Mouse (Mus musculus): ENCODE measurements at regions not wholly inside any gene's neighbourhood (a gene's known extent, or its start where the extent isn't known, plus 50 kb on each side); places are given as distances from the start of the nearest gene placed in this dataset.

DNA sequence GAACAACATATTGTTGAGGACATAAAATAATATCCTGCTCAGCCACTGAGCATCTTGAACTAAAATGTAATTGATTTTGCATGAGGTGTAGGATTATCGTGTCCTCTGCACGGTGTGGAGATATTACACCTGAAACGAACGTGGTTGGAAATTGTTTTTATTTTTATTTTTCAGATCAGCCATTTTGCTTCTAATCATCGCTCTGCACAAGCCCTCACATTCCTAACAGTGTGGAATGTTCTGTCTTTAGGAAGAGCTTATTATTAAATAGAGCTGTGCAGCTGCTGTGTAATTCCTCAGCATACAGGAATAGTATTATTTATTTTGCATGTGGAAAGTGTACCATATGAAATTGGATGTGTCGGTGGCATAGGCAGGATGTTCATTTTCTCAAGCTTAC, 1014.3 kb downstream of the Adgrl2 start:
- H3K27ac ChIP-seq (ENCODE audit: low read depth, low read length) = no peak overlapping the region
- H3K27me3 ChIP-seq (replicated peaks; ENCODE audit: control insufficient read depth, insufficient read depth, low read length) = no peaks in the 10 kb centered on the region
- ATAC-seq = no peak
- no peak for TF ChIP-seq CTCF (IDR thresholded peaks at IDR 0.05; ENCODE audit: low read depth)
- 82% methylated on average over 6 of the region's 6 CpGs for WGBS
- H3K9ac ChIP-seq (ENCODE audit: low read depth, low read length) = no peak overlapping the region
- no peaks in the 10 kb centered on the region for H3K9me3 ChIP-seq (ENCODE audit: control insufficient read depth)
- H3K4me1 ChIP-seq (replicated peaks; ENCODE audit: control insufficient read depth, insufficient read depth, low read length) = no peaks in the 10 kb centered on the region
- no peak overlapping the region for H3K4me3 ChIP-seq (ENCODE audit: low read depth, low read length)
- H3K4me2 ChIP-seq (replicated peaks; ENCODE audit: low read depth) = no peak overlapping the region
- no peaks in the 10 kb centered on the region for H3K36me3 ChIP-seq (ENCODE audit: control insufficient read depth, insufficient read depth)

DNA sequence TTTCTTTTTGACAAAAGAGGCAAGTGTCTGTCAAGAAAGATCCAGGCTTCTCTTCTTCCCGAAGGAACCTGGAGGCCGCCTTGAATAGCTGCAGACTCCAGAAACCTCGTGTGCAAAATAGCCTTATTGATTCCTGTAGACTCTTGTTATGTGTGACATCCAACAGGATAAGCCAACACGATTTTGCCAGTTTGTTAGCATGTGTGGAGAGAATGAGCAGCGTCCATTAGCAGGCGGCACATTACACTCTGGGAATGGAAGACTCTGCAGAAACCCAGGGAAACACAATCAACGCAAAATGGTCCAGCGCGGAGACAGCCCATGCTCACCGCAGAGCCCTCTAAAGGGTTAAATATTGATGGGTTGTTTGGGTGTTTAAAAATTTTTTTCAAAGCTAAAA, 1014.9 kb downstream of the Adgrl2 start:
- Histone ChIP-seq H3K27me3 (replicated peaks; ENCODE audit: control insufficient read depth, insufficient read depth, low read length) (no peaks in the 10 kb centered on the region), H3K9ac (ENCODE audit: low read depth, low read length) (no peak overlapping the region), H3K4me2 (replicated peaks; ENCODE audit: low read depth) (no peak overlapping the region), H3K27ac (ENCODE audit: low read depth, low read length) (no peak overlapping the region), H3K4me3 (ENCODE audit: low read depth, low read length) (no peak overlapping the region), H3K9me3 (ENCODE audit: control insufficient read depth) (no peaks in the 10 kb centered on the region), H3K36me3 (ENCODE audit: control insufficient read depth, insufficient read depth) (no peaks in the 10 kb centered on the region), H3K4me1 (replicated peaks; ENCODE audit: control insufficient read depth, insufficient read depth, low read length) (no peaks in the 10 kb centered on the region)
- 90% methylated on average over 10 of the region's 10 CpGs for WGBS
- ATAC-seq = no peak
- TF ChIP-seq CTCF (IDR thresholded peaks at IDR 0.05; ENCODE audit: low read depth) = no peak

DNA sequence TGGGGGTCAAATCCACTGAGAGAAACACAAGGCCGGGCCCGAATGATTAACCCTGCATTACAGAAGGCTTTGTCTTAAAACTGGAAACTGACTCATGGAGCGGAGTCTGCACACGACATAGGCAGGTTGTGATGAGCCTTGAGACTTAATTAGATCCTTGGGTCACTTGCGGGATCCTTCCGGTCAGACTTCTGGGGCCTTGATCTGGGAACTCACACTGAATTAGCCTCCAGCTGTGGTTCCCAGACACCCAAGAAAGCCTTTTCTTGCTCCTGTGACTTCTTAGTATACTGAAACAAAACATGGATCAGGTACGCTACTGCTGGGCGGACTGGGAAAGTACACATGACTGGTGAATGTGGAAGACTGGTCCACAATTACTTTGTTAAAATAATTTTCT, 1015.8 kb downstream of the Adgrl2 start:
- Histone ChIP-seq H3K36me3 (ENCODE audit: control insufficient read depth, insufficient read depth) (no peaks in the 10 kb centered on the region), H3K9me3 (ENCODE audit: control insufficient read depth) (no peaks in the 10 kb centered on the region), H3K4me2 (replicated peaks; ENCODE audit: low read depth) (no peak overlapping the region), H3K4me3 (ENCODE audit: low read depth, low read length) (no peak overlapping the region), H3K9ac (ENCODE audit: low read depth, low read length) (no peak overlapping the region), H3K27ac (ENCODE audit: low read depth, low read length) (no peak overlapping the region), H3K4me1 (replicated peaks; ENCODE audit: control insufficient read depth, insufficient read depth, low read length) (no peaks in the 10 kb centered on the region), H3K27me3 (replicated peaks; ENCODE audit: control insufficient read depth, insufficient read depth, low read length) (no peaks in the 10 kb centered on the region)
- WGBS = 82% methylated on average over 8 of the region's 8 CpGs
- ATAC-seq = no peak
- TF ChIP-seq CTCF (IDR thresholded peaks at IDR 0.05; ENCODE audit: low read depth) = no peak

DNA sequence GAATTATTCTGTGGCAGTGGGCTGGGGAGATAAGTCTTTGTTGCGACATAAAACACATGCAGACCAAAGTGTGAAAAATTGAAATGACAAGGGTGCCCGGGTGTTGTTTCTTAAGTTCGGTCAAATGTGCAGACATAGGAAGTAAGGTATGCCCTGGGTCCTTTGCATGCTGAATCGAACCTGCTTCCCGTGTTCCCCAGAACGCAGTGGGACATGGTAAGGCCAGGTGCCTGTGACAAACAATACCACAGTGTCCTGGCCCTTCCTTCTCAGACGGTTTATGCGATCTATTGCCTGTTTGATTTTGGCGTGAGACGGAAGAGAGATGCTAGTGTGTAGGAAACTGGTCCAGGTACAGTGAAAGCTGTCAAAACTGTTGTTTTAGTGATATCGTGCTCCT, 1022.1 kb downstream of the Adgrl2 start:
- no peak for ATAC-seq
- WGBS = 89% methylated on average over 11 of the region's 11 CpGs

DNA sequence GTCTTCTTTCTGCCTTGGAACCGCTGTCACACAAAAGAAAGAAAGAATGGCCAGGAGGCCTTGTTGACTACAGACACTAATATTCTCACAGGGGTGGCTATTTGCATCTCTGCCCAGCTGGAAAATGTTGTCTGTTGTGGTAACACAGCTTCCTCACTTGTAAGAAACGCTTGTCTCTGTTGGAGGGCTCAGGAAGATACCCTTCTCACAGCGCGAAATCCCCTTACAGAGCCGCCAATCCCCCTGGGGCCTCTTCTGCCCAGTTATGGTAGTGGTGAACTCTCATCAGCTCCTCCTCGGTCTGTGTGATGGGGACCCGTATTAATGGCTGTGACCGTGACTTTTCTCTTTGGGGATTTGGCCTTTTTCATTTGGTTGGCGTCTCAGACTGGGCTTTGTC, 1022.5 kb downstream of the Adgrl2 start:
- 80% methylated on average over 9 of the region's 9 CpGs for WGBS
- Histone ChIP-seq H3K27me3 (replicated peaks; ENCODE audit: control insufficient read depth, insufficient read depth, low read length) (no peaks in the 10 kb centered on the region), H3K9ac (ENCODE audit: low read depth, low read length) (no peak overlapping the region), H3K4me3 (ENCODE audit: low read depth, low read length) (no peak overlapping the region), H3K4me2 (replicated peaks; ENCODE audit: low read depth) (no peak overlapping the region), H3K9me3 (ENCODE audit: control insufficient read depth) (no peaks in the 10 kb centered on the region), H3K27ac (ENCODE audit: low read depth, low read length) (no peak overlapping the region), H3K36me3 (ENCODE audit: control insufficient read depth, insufficient read depth) (no peaks in the 10 kb centered on the region), H3K4me1 (replicated peaks; ENCODE audit: control insufficient read depth, insufficient read depth, low read length) (no peaks in the 10 kb centered on the region)
- no peak for TF ChIP-seq CTCF (IDR thresholded peaks at IDR 0.05; ENCODE audit: low read depth)
- no peak for ATAC-seq

More for the DNA sequence above, 1022.1 kb downstream of the Adgrl2 start:
- TF ChIP-seq CTCF (IDR thresholded peaks at IDR 0.05; ENCODE audit: low read depth) = no peak
- Histone ChIP-seq H3K9me3 (ENCODE audit: control insufficient read depth) (no peaks in the 10 kb centered on the region), H3K4me3 (ENCODE audit: low read depth, low read length) (no peak overlapping the region), H3K4me1 (replicated peaks; ENCODE audit: control insufficient read depth, insufficient read depth, low read length) (no peaks in the 10 kb centered on the region), H3K4me2 (replicated peaks; ENCODE audit: low read depth) (no peak overlapping the region), H3K36me3 (ENCODE audit: control insufficient read depth, insufficient read depth) (no peaks in the 10 kb centered on the region), H3K27me3 (replicated peaks; ENCODE audit: control insufficient read depth, insufficient read depth, low read length) (no peaks in the 10 kb centered on the region), H3K9ac (ENCODE audit: low read depth, low read length) (no peak overlapping the region), H3K27ac (ENCODE audit: low read depth, low read length) (no peak overlapping the region)

DNA sequence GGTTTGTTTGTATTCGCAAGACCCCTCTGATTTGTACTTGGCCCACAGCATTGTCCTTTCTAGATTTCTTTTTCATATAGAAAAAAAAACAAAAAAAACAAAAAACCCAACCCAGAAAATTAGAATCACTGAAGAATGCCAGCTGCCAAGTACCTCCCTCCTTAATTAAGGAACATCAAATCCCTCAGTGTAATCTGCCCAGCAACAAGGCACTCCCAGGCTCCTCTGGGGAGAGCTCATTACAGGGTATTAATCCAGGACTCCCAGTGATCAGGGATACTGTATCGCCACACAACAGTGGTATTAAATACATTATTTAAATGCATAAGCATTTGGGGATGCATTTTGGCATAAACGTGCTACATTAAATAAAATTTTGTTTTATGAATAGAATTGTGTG, 1023.1 kb downstream of the Adgrl2 start:
- Histone ChIP-seq H3K27me3 (replicated peaks; ENCODE audit: control insufficient read depth, insufficient read depth, low read length) (no peaks in the 10 kb centered on the region), H3K4me2 (replicated peaks; ENCODE audit: low read depth) (no peak overlapping the region), H3K9ac (ENCODE audit: low read depth, low read length) (no peak overlapping the region), H3K4me3 (ENCODE audit: low read depth, low read length) (no peak overlapping the region), H3K9me3 (ENCODE audit: control insufficient read depth) (no peaks in the 10 kb centered on the region), H3K4me1 (replicated peaks; ENCODE audit: control insufficient read depth, insufficient read depth, low read length) (no peaks in the 10 kb centered on the region), H3K36me3 (ENCODE audit: control insufficient read depth, insufficient read depth) (no peaks in the 10 kb centered on the region), H3K27ac (ENCODE audit: low read depth, low read length) (no peak overlapping the region)
- no peak for ATAC-seq
- no peak for TF ChIP-seq CTCF (IDR thresholded peaks at IDR 0.05; ENCODE audit: low read depth)
- WGBS = 94% methylated on average over 3 of the region's 3 CpGs

DNA sequence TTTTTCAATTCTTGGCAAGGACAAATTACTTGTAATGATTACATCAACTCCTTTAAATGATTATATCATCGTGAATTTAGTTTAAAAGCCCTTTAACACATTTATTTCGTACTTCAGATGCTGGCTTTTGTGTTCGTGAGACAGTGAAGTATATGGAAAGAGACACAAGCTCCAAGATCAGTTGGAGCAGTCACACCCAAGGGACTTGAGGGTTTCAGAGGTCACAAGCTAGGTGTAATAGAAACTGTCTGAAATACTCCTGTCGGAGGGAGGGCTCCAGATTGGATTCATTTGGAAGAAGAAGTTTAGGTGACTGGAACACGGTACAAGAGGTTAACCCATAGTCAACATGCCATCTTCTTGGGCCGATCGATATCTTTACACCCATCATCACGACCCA, 1023.5 kb downstream of the Adgrl2 start:
- Histone ChIP-seq H3K36me3 (ENCODE audit: control insufficient read depth, insufficient read depth) (no peaks in the 10 kb centered on the region), H3K4me3 (ENCODE audit: low read depth, low read length) (no peak overlapping the region), H3K4me1 (replicated peaks; ENCODE audit: control insufficient read depth, insufficient read depth, low read length) (no peaks in the 10 kb centered on the region), H3K27me3 (replicated peaks; ENCODE audit: control insufficient read depth, insufficient read depth, low read length) (no peaks in the 10 kb centered on the region), H3K9me3 (ENCODE audit: control insufficient read depth) (no peaks in the 10 kb centered on the region), H3K9ac (ENCODE audit: low read depth, low read length) (no peak overlapping the region), H3K4me2 (replicated peaks; ENCODE audit: low read depth) (no peak overlapping the region), H3K27ac (ENCODE audit: low read depth, low read length) (no peak overlapping the region)
- no peak for ATAC-seq
- no peak for TF ChIP-seq CTCF (IDR thresholded peaks at IDR 0.05; ENCODE audit: low read depth)
- 88% methylated on average over 8 of the region's 8 CpGs for WGBS
